Mouse (Mus musculus) T-helper 1 cell (primary cell): ENCODE measurements at regions not wholly inside any gene's neighbourhood (a gene's known extent, or its start where the extent isn't known, plus 50 kb on each side); places are given as distances from the start of the nearest gene placed in this dataset.

ENCODE experiments used
- in situ Hi-C: fragments of 300-600 bp; cut with MboI, MseI; formaldehyde crosslinking; loops from one replicate; pipeline ENCODE4 v1.15.1; 2025; ENCODE audit warnings: high pct_unique_total_duplicates

GRCm38 (mm10) chr2:105525111-105525610 lies 126.0 kb upstream of the Rcn1 start:
- in situ Hi-C loops = no loop called here

- in situ Hi-C loops = no loop called here
Measured at GRCm38 (mm10) chr2:105528535-105528934, 129.4 kb upstream of the Rcn1 start.

GRCm38 (mm10) chr2:105544099-105544498 lies 124.6 kb upstream of the Pax6 start:
- in situ Hi-C loops = no loop called here

- in situ Hi-C loops = no loop called here
Measured at GRCm38 (mm10) chr2:105552092-105552491, 116.6 kb upstream of the Pax6 start.

GRCm38 (mm10) chr2:105586782-105587181 lies 81.9 kb upstream of the Pax6 start:
- in situ Hi-C loops = no loop called here

GRCm38 (mm10) chr2:105594131-105594530 lies 74.6 kb upstream of the Pax6 start:
- in situ Hi-C loops = loop anchor here (10.0 kb wide), 1 partner anchor 1751 kb away; no protein-coding TSS in a partner anchor

- in situ Hi-C loops = loop anchor here (5.0 kb wide), 1 partner anchor 1193 kb away; no protein-coding TSS in a partner anchor
Measured at GRCm38 (mm10) chr2:105604553-105605116, 64.1 kb upstream of the Pax6 start.

- in situ Hi-C loops = loop anchor here (5.0 kb wide), 1 partner anchor 1189 kb away; no protein-coding TSS in a partner anchor
Measured at GRCm38 (mm10) chr2:105607969-105608538, 60.6 kb upstream of the Pax6 start.

- in situ Hi-C loops = loop anchor here (5.0 kb wide), 1 partner anchor 1189 kb away; no protein-coding TSS in a partner anchor
Measured at GRCm38 (mm10) chr2:105608756-105609155, 59.9 kb upstream of the Pax6 start.

GRCm38 (mm10) chr2:105611014-105611413 lies 57.7 kb upstream of the Pax6 start:
- in situ Hi-C loops = no loop called here

- in situ Hi-C loops = no loop called here
Measured at GRCm38 (mm10) chr2:105611651-105612050, 57.0 kb upstream of the Pax6 start.

GRCm38 (mm10) chr2:105612051-105612664 lies 56.5 kb upstream of the Pax6 start:
- in situ Hi-C loops = no loop called here

GRCm38 (mm10) chr2:105612706-105613105 lies 56.0 kb upstream of the Pax6 start:
- in situ Hi-C loops = no loop called here

GRCm38 (mm10) chr2:105613243-105613642 lies 55.5 kb upstream of the Pax6 start:
- in situ Hi-C loops = no loop called here

GRCm38 (mm10) chr2:105615891-105616733 lies 52.6 kb upstream of the Pax6 start:
- in situ Hi-C loops = no loop called here
